In genomic region chr8:112390108-112390507, GRCm38 (mm10) we compare ENCODE assay signal across 15 mouse cellular contexts.
"Had no signal": no experiment of that assay in that cellular context is flagged by ENCODE, and none has a peak within 500 bp of the region (broad histone marks: within the 10 kb centered on the region; RNA-seq: fewer than 3 reads in every experiment).

No protein-coding gene starts in this region.

- H3K9me3 ChIP-seq: neural tube, embryonic 15.5 days; stomach, embryonic 15.5 days had no signal

- H3K4me3 ChIP-seq: neural tube, embryonic 15.5 days; stomach, embryonic 15.5 days had no signal

- H3K9ac ChIP-seq: neural tube, embryonic 15.5 days; stomach, embryonic 15.5 days had no signal

- H3K27me3 ChIP-seq: neural tube, embryonic 15.5 days; stomach, embryonic 15.5 days had no signal

- H3K4me1 ChIP-seq: neural tube, embryonic 15.5 days; stomach, embryonic 15.5 days had no signal

- H3K27ac ChIP-seq: neural tube, embryonic 15.5 days; stomach, embryonic 15.5 days; stomach, postnatal 0 days had no signal

- DNase-seq: retina, postnatal 1 day; right cerebral cortex, adult 18-20 months; right cerebral cortex, postnatal 14 days; right cerebral cortex, postnatal 25 days; right cerebral cortex, postnatal 4 days; spleen, adult 18-20 months; thymus, adult 18-20 months; thymus, adult 2 months; thymus, postnatal 14 days; thymus, postnatal 25 days; thymus, postnatal 36 days; thymus, postnatal 4 days had no signal

- H3K36me3 ChIP-seq: neural tube, embryonic 15.5 days; stomach, embryonic 15.5 days had no signal

- H3K4me2 ChIP-seq: neural tube, embryonic 15.5 days; stomach, embryonic 15.5 days had no signal
